Mouse (Mus musculus): Measurements from ENCODE around the gene Bid. TPM values are rescaled to one million over a fixed set of nuclear protein-coding genes. Genes with fewer than 3 reads are reported as not detected.

Bid gene
- polyA plus RNA-seq, 1 experiment from 2014 or later = 26.8 TPM

- 84% methylated on average over 17 of the region's 17 CpGs for WGBS
- H3K9ac ChIP-seq (replicated peaks; ENCODE audit: low read length) = no peak overlapping the region
- H3K27me3 ChIP-seq (ENCODE audit: insufficient read depth, low read length) = no peaks in the 10 kb centered on the region
- no peak overlapping the region for H3K4me3 ChIP-seq (ENCODE audit: low read length)
- no peak overlapping the region for H3K4me2 ChIP-seq (replicated peaks; ENCODE audit: low read depth, low read length)
- no peaks in the 10 kb centered on the region for H3K4me1 ChIP-seq (ENCODE audit: insufficient read depth, low read length)
- no peak for ATAC-seq (ENCODE audit: low FRiP score, low TSS enrichment)
- H3K36me3 ChIP-seq (ENCODE audit: insufficient read depth, low read length) = peaks cover 53% of the 10 kb centered on the region
- H3K27ac ChIP-seq (ENCODE audit: low read length) = no peak overlapping the region
- H3K9me3 ChIP-seq (ENCODE audit: low read length) = peaks cover 7% of the 10 kb centered on the region; the same call in 1 of the 2 replicates
These were observed 30.0 kb downstream of the Bid start for GRCm38 (mm10) chr6:120886696-120887095.

DNA sequence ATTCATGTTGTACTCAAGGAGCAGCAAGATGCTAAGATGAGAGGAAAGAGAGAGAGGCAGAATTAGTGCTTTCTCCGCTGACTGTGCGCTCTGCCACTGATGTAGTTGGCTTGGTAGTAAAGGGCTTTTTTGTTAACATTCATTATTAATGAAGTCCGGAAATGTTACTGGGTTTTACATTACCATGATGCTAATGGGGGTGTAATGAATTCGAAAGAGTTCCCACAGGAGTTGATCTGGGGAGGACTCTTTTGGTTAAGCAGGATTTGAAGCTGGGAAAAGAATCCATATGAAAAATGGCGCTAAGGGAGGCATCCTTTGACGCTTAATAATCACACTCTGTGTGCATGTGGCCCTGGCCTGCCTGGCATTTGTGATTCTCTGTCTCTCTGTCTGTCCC lies 32.2 kb downstream of the Bid start:
- Histone ChIP-seq H3K27ac (ENCODE audit: low read length) (no peak overlapping the region), H3K4me2 (replicated peaks; ENCODE audit: low read depth, low read length) (no peak overlapping the region), H3K4me3 (ENCODE audit: low read length) (no peak overlapping the region), H3K4me1 (ENCODE audit: insufficient read depth, low read length) (no peaks in the 10 kb centered on the region), H3K9me3 (ENCODE audit: low read length) (peaks cover 7% of the 10 kb centered on the region; the same call in 1 of the 2 replicates), H3K27me3 (ENCODE audit: insufficient read depth, low read length) (no peaks in the 10 kb centered on the region), H3K36me3 (ENCODE audit: insufficient read depth, low read length) (peaks cover 50% of the 10 kb centered on the region), H3K9ac (replicated peaks; ENCODE audit: low read length) (no peak overlapping the region)
- no peak for ATAC-seq (ENCODE audit: low FRiP score, low TSS enrichment)
- WGBS = 92% methylated on average over 6 of the region's 6 CpGs

DNA sequence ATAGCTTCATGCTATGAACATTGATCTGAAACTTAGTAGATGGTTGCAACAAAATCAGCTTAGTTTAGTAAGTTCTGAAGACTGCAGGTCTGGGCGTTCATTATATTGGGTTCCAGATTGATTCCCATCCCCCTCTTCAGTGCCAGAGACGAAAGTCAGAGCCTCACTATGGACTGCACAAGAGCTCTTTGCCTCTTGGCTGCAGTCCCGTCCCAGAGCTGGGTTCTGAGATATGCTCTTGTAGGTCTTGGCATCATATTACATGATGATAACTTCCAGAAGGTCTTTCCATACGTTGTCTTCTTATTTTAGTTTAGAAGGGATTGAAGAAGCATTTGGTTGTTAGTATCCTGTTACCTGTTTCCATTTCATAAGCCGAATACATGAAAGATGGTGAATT lies 37.6 kb downstream of the Bid start:
- Histone ChIP-seq H3K27ac (ENCODE audit: low read length) (no peak overlapping the region), H3K27me3 (ENCODE audit: insufficient read depth, low read length) (no peaks in the 10 kb centered on the region), H3K36me3 (ENCODE audit: insufficient read depth, low read length) (peaks cover 39% of the 10 kb centered on the region), H3K4me2 (replicated peaks; ENCODE audit: low read depth, low read length) (no peak overlapping the region), H3K9me3 (ENCODE audit: low read length) (peaks cover 7% of the 10 kb centered on the region; the same call in 1 of the 2 replicates), H3K9ac (replicated peaks; ENCODE audit: low read length) (no peak overlapping the region), H3K4me1 (ENCODE audit: insufficient read depth, low read length) (no peaks in the 10 kb centered on the region), H3K4me3 (ENCODE audit: low read length) (no peak overlapping the region)
- WGBS = 78% methylated on average over 5 of the region's 5 CpGs
- ATAC-seq (ENCODE audit: low FRiP score, low TSS enrichment) = no peak

- WGBS = 75% methylated on average over 9 of the region's 9 CpGs
These were observed 42.8 kb downstream of the Bid start for GRCm38 (mm10) chr6:120873874-120874273.

DNA sequence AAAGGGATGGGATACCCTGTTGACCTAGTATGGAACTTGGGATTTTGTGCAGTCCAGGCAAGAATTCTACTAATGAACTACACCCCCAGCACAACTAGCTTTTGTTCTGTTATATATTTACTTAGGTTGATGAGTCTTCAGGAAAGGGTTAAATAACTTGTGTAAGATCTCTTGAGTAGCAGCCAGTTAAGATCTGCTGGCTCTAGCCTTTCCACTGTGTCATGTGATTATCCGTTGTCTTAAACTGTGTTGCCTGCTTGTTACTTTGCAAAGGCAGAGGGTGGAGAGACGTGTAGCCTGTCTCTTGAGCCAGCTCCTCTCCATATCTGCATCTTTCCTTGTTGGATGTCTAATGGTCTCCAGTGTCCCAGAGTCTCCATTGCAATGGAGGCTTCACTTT lies 45.4 kb downstream of the Bid start:
- Histone ChIP-seq H3K27me3 (ENCODE audit: insufficient read depth, low read length) (no peaks in the 10 kb centered on the region), H3K4me3 (ENCODE audit: low read length) (no peak overlapping the region), H3K9ac (replicated peaks; ENCODE audit: low read length) (no peak overlapping the region), H3K27ac (ENCODE audit: low read length) (no peak overlapping the region), H3K36me3 (ENCODE audit: insufficient read depth, low read length) (peaks cover 7% of the 10 kb centered on the region; the same call in 1 of the 2 replicates), H3K4me1 (ENCODE audit: insufficient read depth, low read length) (no peaks in the 10 kb centered on the region), H3K4me2 (replicated peaks; ENCODE audit: low read depth, low read length) (no peak overlapping the region), H3K9me3 (ENCODE audit: low read length) (no peaks in the 10 kb centered on the region)
- WGBS = 69% methylated on average over 2 of the region's 2 CpGs
- ATAC-seq (ENCODE audit: low FRiP score, low TSS enrichment) = no peak

More at GRCm38 (mm10) chr6:120873874-120874273, 42.8 kb downstream of the Bid start:
- Histone ChIP-seq H3K27me3 (ENCODE audit: insufficient read depth, low read length) (no peaks in the 10 kb centered on the region), H3K4me1 (ENCODE audit: insufficient read depth, low read length) (no peaks in the 10 kb centered on the region), H3K36me3 (ENCODE audit: insufficient read depth, low read length) (peaks cover 16% of the 10 kb centered on the region), H3K9ac (replicated peaks; ENCODE audit: low read length) (no peak overlapping the region), H3K4me2 (replicated peaks; ENCODE audit: low read depth, low read length) (no peak overlapping the region), H3K27ac (ENCODE audit: low read length) (no peak overlapping the region), H3K9me3 (ENCODE audit: low read length) (no peaks in the 10 kb centered on the region), H3K4me3 (ENCODE audit: low read length) (no peak overlapping the region)
- ATAC-seq (ENCODE audit: low FRiP score, low TSS enrichment) = no peak

DNA sequence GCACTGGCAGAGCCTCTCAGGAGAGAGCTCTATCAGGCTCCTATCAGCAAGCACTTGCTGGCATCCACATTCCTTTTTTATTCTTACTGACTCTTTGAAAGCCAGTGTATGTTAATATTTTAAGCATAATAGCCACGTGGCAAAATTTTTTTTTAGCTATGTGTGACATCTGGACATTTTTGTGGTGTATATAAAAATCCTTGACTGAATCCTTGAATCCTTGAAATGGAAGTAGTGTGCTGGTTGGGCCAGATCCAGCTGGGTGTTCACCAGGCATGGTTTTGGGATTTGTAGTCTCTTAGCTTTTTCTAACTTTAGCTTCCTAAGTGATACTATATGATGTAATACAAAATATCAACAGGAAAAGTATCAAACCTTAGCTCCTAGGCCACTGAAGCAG lies 47.8 kb downstream of the Bid start:
- no peak overlapping the region for H3K4me2 ChIP-seq (replicated peaks; ENCODE audit: low read depth, low read length)
- H3K4me3 ChIP-seq (ENCODE audit: low read length) = no peak overlapping the region
- H3K27me3 ChIP-seq (ENCODE audit: insufficient read depth, low read length) = no peaks in the 10 kb centered on the region
- H3K9ac ChIP-seq (replicated peaks; ENCODE audit: low read length) = no peak overlapping the region
- peaks cover 10% of the 10 kb centered on the region; the same call in 1 of the 2 replicates for H3K36me3 ChIP-seq (ENCODE audit: insufficient read depth, low read length)
- no peak overlapping the region for H3K27ac ChIP-seq (ENCODE audit: low read length)
- WGBS = 76% methylated on average over 1 of the region's 1 CpGs
- H3K4me1 ChIP-seq (ENCODE audit: insufficient read depth, low read length) = no peaks in the 10 kb centered on the region
- ATAC-seq (ENCODE audit: low FRiP score, low TSS enrichment) = no peak
- no peaks in the 10 kb centered on the region for H3K9me3 ChIP-seq (ENCODE audit: low read length)

DNA sequence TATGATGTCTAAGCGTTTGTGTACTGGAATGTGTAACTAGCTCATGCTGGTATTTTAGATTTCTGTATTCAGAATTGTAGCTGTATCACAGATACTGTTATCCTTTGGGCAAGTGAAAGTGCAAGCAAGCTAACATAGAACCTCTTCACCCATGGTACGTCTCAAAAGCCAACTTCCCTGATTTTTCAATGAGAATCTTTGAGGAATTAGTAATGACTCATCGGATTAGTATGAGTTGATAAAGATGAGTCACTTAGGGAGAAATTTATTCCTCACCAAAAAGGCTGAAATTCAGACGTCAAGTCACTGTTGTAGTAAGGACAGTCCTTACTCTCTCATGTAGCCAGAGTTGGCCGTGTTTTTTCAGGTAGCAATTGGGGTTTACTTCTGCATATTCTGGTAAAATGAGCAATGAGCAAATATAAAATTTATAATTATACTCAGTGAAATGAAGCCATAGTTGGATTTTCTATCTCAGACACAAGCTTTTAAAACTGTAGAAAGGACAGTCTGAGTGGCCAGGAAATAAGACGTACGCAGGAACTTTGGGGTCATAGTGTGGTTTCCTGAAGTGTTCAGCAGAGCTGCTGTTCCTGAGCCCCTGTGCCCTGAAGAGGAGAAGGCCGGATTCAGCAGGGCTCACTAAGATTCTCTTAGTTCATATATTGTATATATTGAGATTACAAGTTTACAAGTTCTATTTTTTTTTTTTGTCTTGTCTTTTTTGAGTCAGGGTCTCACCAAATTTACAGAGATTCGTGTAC lies 50.4 kb downstream of the Bid start:
- Histone ChIP-seq H3K27ac (ENCODE audit: low read length) (no peak overlapping the region), H3K4me2 (replicated peaks; ENCODE audit: low read depth, low read length) (no peak overlapping the region), H3K36me3 (ENCODE audit: insufficient read depth, low read length) (peaks cover 17% of the 10 kb centered on the region; the same call in 1 of the 2 replicates), H3K4me3 (ENCODE audit: low read length) (no peak overlapping the region), H3K4me1 (ENCODE audit: insufficient read depth, low read length) (no peaks in the 10 kb centered on the region), H3K27me3 (ENCODE audit: insufficient read depth, low read length) (no peaks in the 10 kb centered on the region), H3K9me3 (ENCODE audit: low read length) (no peaks in the 10 kb centered on the region), H3K9ac (replicated peaks; ENCODE audit: low read length) (no peak overlapping the region)
- WGBS = 84% methylated on average over 9 of the region's 9 CpGs
- no peak for ATAC-seq (ENCODE audit: low FRiP score, low TSS enrichment)

GRCm38 (mm10) chr6:120860079-120860478 lies 56.6 kb downstream of the Bid start:
- WGBS = 95% methylated on average over 3 of the region's 3 CpGs
- no peaks in the 10 kb centered on the region for H3K27me3 ChIP-seq (ENCODE audit: insufficient read depth, low read length)
- no peak overlapping the region for H3K9ac ChIP-seq (replicated peaks; ENCODE audit: low read length)
- peaks cover 13% of the 10 kb centered on the region for H3K36me3 ChIP-seq (ENCODE audit: insufficient read depth, low read length)
- 0 out of 2 replicates have a peak, but pooled peaks cover 4% of the 10 kb centered on the region for H3K4me1 ChIP-seq (ENCODE audit: insufficient read depth, low read length)
- no peak overlapping the region for H3K4me3 ChIP-seq (ENCODE audit: low read length)
- peaks cover 6% of the 10 kb centered on the region; the same call in 1 of the 2 replicates for H3K9me3 ChIP-seq (ENCODE audit: low read length)
- ATAC-seq (ENCODE audit: low FRiP score, low TSS enrichment) = no peak
- no peak overlapping the region for H3K4me2 ChIP-seq (replicated peaks; ENCODE audit: low read depth, low read length)
- no peak overlapping the region for H3K27ac ChIP-seq (ENCODE audit: low read length)

- WGBS = 59% methylated on average over 8 of the region's 8 CpGs
- ATAC-seq (ENCODE audit: low FRiP score, low TSS enrichment) = no peak
These were observed 58.4 kb downstream of the Bid start for GRCm38 (mm10) chr6:120858217-120858711.

GRCm38 (mm10) chr6:120854413-120854812 lies 62.2 kb downstream of the Bid start:
- peaks cover 23% of the 10 kb centered on the region for H3K36me3 ChIP-seq (ENCODE audit: insufficient read depth, low read length)
- no peak overlapping the region for H3K4me3 ChIP-seq (ENCODE audit: low read length)
- ATAC-seq (ENCODE audit: low FRiP score, low TSS enrichment) = no peak
- WGBS = 88% methylated on average over 10 of the region's 10 CpGs
- H3K27me3 ChIP-seq (ENCODE audit: insufficient read depth, low read length) = no peaks in the 10 kb centered on the region
- H3K9me3 ChIP-seq (ENCODE audit: low read length) = peaks cover 7% of the 10 kb centered on the region; the same call in 1 of the 2 replicates
- H3K27ac ChIP-seq (ENCODE audit: low read length) = no peak overlapping the region
- H3K4me2 ChIP-seq (replicated peaks; ENCODE audit: low read depth, low read length) = no peak overlapping the region
- H3K9ac ChIP-seq (replicated peaks; ENCODE audit: low read length) = no peak overlapping the region
- H3K4me1 ChIP-seq (ENCODE audit: insufficient read depth, low read length) = 0 out of 2 replicates have a peak, but pooled peaks cover 4% of the 10 kb centered on the region

More at GRCm38 (mm10) chr6:120858217-120858711, 58.4 kb downstream of the Bid start:
- H3K4me1 ChIP-seq (ENCODE audit: insufficient read depth, low read length) = 0 out of 2 replicates have a peak, but pooled peaks cover 4% of the 10 kb centered on the region
- H3K27me3 ChIP-seq (ENCODE audit: insufficient read depth, low read length) = no peaks in the 10 kb centered on the region
- no peak overlapping the region for H3K27ac ChIP-seq (ENCODE audit: low read length)
- peaks cover 7% of the 10 kb centered on the region; the same call in 1 of the 2 replicates for H3K9me3 ChIP-seq (ENCODE audit: low read length)
- H3K36me3 ChIP-seq (ENCODE audit: insufficient read depth, low read length) = peaks cover 23% of the 10 kb centered on the region
- H3K4me3 ChIP-seq (ENCODE audit: low read length) = no peak overlapping the region
- H3K4me2 ChIP-seq (replicated peaks; ENCODE audit: low read depth, low read length) = no peak overlapping the region
- H3K9ac ChIP-seq (replicated peaks; ENCODE audit: low read length) = no peak overlapping the region

Measured in kidney, embryonic 16.5 days (tissue).